Mouse (Mus musculus) cortical plate, adult 2 months (tissue): Measurements from ENCODE around the gene Banf2.

ENCODE experiments used
- CTCF ChIP-seq: fragments of 200-500 bp; IDR thresholded peaks from 2 replicates; pipeline ENCODE4 v1.5.1; 2011; ENCODE audit warnings: mild to moderate bottlenecking, control low read depth, low read length; ENCODE audit not compliant: insufficient read depth; ENCODE audit errors: extremely low read depth
- POLR2A ChIP-seq: fragments of 200-500 bp; IDR thresholded peaks from 2 replicates; pipeline ENCODE4 v1.6.1; 2011; ENCODE audit warnings: mild to moderate bottlenecking, low read length, control low read depth; ENCODE audit not compliant: insufficient read depth; ENCODE audit errors: extremely low read depth

DNA sequence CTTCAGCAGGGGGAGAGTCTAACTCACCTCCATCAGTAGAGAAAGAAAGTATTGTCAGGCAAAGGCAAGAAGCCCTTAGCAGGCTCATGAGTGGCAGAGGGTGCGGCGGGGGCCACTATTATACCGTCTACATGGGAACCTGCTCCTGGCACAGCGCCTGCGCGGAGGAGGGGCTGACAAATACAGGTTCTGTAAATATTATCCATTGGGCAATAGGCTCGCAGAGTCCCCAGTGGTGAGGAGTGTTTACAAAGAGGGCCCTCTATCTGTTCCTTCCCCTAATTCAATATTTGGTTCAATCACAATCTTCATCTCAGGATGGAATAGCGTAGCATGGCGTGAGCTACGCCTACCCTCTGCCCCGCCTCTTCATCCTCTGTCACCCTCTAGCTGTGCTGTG, 18.8 kb upstream of the Banf2 start:
- no peak for TF ChIP-seq POLR2A
- TF ChIP-seq CTCF = no peak
